Mouse (Mus musculus) cerebellum, adult 18-20 months (tissue): ENCODE results near the gene Gm20388.
A peak's percentile ranks its signal among the peaks of the same experiment; 100 is the strongest.

Experiments
- DNase-seq, 2 experiments: peaks; one replicate each; pipeline ENCODE4 v3.0.0; 2021

Gm20388 gene

DNA sequence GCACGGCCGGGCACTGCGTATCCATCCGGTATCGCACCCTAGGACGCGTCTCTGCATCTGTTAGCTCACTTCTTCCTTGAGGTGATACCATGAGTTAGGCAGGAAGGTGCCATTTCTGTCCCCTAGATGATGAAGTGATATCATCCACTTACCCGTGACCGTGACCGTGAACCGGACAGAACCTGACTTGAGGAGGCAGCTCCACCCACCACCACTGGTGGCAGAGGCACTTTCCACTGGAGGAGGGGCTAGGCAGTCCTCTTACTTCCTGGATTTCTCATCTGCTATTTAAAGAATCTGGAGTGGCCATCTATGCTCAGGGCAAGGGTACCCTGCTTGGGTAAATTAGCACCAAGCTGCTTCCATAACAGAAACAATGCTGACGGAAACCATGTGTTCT, 3432.8 kb downstream of the Gm20388 start:
- no peak for DNase-seq

DNA sequence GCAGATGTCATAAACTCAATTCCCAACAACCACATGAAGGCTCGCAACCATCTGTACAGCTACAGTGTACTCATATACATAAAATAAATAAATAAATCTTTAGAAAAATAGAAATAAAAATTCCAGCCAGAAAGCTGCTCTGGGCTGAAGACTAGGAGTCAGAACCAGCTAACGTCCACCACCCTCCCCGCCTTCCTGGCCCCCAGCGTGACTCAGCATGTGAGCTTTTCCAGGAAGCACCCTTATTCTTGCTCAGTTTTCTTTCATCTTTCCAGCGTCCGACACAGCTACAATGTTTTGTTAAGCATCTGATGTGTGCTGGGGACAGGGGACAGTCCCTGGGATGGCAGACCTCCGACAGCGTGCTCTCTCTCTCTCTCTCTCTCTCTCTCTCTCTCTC, 3434.5 kb downstream of the Gm20388 start:
- no peak for DNase-seq

DNA sequence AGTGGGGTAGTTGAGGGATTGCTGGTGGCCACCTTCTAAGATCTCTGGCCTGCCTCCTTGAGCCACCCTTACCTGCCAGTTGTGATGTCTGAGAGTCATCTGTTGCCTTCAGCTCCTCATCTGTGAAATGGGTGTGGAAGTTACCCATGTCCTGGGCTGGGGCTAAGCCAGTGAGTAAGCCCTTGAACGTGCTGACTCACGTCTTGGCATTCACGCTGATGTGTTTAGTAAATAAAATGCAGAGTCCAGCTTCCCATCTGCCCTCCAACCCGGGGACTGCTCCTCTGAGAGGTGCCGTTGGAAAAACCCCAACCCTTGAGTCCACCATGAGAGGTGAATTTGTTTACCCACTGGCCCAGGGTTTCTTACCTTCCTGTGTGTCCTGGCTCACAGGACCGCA, 3435.2 kb downstream of the Gm20388 start:
- DNase-seq, result no peak

DNA sequence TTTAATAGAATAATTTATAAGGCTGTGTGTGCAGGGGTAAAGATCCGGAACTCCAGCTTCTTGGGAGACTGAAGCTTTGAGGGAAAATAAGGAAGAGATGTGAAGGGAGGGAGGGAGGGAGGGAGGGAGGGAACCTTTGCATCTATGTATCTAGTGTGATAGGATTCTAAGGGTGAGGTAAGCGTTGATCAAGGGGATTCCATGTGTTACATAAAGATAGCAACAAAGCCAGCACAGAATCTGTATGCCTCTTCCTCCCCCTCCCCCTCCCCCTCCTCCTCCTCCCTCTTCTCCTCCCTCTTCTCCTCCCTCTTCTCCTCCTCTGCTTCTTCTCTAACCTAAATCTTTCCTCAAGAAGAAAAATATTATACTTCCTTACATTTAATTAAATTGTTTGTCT, 3436.7 kb downstream of the Gm20388 start:
- DNase-seq, result no peak

DNA sequence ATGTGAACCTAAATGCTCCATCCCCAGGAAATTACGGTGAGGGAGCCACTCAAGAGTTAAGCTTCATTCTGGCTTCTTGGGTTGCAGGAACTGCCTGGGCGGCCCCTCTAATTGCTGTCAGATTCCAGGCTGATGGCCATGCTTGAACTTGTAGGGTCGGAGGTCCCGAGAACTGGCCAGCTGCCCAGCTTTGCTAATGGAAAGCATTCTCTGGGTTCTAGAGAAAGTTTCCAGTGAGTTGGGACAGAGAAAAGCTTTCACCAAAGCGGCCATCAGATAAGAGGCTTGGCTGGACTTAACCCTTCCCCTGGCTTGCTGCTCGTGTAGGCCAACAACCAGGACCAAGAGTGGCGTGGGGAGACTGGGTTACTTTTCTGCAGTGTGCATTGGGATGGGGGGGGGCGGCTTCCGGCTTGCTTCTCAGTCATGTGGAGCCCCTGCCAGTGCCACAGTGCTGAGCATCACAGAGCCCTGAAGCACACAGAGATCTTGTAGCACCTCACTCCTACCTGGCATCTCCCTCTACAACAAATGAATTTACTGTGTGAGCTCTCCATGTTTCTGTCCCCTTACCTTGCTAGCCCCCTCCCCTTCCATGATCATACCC, 3437.7 kb downstream of the Gm20388 start:
- no peak for DNase-seq

DNA sequence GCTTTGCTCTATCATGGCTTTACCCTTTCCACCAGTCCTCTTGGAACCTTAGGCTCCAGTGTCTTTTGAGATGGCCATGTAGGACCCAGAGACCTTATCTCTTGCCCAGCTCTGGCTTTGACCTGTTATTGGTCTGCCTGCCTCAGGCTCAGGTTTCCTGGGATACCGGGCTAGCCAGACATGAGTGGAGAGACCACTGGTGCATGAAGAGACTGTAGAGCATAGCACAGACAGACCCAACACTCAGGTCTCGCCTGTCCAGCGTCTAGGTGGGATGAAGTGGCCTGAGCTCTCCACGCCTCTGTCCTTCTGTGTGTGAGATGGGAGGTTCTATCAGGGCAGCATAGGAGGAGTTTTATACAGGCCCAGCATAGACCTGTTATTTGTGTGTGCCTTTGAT, 3438.4 kb downstream of the Gm20388 start:
- DNase-seq, result no peak

DNA sequence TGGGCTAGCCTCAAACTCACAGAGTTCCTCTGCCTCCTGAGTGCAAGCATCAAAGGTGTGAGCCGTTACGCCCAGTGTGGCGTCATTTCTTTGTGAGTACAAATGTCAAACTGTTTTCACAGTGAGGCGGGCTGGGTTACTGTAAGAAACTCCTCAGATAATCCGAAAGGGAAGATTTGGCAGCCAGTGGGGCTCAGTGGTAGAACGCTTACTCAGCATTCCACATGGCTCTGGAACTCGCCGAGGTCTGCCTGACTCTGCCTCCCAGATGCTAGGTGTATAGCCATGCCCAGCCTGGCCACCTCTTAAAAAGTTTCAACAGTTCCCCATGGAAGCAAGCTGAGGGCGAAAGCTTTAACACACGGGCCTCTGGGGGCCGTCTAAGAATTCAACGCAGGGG, 3441.5 kb downstream of the Gm20388 start:
- no peak for DNase-seq

DNA sequence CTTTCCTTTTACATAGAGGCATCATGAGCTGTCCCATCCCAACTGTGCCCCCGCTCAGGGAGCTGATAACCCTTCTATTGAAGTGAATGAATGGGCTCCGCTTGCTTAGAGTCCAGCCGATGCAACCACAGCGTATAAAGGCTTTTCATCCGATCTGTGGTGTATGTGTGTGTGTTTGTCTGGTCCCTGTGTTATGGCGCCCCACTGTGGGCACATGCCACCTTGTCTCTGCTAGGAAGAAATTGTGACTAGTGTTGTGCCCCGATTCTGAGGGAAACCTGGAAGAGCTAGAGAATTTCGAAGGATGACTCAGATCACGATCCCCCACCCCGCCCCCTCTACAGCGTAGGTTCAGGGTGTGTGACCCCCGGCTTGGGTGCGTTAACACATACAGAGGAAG, 3442.1 kb downstream of the Gm20388 start:
- DNase-seq, result peak in 1 of 2 experiments; percentile 29

DNA sequence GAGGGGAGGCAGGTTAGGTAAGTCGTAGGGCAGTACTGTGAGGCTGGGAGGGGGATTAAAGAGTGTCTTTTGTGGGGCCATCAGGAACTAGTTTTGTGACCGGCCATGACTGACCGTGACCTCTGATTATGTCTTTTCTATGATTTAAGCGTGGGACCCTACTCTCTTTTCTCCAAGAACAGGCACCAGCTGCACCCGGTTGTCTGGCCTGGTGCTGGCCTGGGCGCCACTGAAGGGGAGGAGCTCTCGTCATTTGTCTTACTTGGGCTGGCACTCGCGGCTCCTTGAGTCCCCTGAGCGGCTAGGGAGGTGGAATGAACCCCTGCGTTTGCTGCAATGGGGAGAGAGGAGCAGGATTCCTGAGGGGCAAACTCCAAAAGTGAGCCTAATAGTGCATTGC, 3442.6 kb downstream of the Gm20388 start:
- DNase-seq, result no peak

DNA sequence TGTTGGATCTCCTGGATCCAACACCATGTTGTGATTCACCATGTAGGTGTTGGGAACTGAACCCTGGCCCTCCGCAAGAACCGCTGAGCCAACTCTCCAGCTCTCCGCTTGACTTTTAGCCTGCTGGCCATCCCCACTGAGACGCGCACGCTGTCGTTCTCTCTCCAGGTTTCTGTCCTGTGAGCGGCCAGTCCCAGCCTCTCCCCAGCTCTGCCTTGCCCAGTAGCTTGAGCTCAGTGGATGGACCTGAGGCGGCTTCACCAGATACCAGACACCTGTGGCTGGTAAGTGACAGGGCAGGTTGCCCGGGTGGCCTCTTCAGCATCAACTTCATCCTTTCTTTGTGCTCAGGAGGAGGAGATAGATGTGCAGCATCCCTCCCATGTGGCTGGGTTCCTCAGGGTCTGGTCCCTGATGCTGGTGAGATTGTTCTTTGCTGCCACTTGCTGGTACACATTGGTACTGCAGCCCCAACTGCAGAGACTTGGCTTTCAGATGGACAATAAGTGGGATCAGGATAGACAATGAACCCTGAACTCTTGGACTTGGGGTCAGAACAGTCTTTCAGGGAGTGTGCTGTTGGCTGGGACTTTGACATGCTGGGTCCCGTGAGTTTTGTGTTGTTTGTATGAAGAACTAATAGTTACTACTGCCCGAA, 3450.6 kb downstream of the Gm20388 start:
- DNase-seq, result peak; percentile 79 to 88

DNA sequence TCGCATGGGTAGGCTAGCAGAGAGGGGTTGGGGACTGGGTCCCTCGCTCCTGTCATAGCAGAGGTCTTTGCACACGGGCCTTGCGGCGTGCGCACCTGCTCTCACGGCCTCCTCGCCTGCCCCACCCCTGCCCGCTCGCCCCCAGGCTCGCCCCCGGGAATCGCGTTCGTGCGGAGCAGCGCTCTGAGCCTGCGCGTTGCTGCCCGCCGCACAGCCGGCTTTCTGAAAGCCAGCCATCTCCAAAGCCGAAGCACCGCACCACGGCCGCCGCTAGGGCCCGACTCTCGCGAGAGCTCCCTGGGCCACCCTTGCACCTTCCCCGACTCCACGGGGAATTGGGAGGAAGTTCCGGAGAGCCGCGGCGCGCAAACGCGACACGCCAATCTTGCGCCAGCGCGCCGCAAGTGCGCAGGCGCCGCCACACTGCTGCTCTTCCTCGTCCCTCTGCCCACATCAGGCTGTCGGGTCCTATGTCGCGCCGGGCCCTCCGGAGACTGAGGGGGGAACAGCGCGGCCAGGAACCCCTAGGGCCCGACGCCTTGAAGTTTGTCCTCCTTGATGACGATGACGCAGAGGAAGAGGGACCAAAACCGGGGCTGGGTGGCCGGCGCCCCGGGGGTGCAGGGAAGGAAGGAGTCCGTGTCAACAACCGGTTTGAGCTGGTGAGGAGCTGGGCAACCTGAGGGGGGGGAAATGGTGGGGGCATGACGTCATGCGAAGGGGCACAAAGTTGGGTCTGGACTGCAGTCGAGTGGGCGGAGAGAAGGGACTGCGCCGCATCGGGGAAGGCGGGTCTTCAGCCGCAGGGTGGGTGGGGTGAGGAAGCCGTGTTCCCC, 3463.0 kb downstream of the Gm20388 start, which contains the start of gene Tcf25:
TSS of gene Tcf25 (plus strand) at position 351 of the 836 bp plus-strand sequence.
- peak; percentile 96 for DNase-seq

DNA sequence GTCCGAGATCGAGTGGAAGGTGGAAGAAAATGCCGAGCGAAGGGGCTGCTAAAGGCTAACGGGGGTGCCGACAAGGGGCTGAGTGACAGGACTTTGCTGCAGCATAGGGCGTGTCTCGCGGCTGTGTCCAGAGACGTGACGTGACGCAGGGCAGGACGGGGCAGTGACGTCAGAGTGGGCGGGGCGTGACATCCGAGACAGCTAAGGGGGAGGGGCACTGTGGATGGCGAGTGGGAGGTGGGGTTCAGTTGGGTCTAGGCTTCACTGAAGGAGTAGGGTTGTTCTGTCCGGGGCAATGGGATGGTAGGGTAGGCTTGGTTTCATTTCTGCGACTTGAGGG, 3463.6 kb downstream of the Gm20388 start:
- peak; percentile 94 to 95 for DNase-seq

DNA sequence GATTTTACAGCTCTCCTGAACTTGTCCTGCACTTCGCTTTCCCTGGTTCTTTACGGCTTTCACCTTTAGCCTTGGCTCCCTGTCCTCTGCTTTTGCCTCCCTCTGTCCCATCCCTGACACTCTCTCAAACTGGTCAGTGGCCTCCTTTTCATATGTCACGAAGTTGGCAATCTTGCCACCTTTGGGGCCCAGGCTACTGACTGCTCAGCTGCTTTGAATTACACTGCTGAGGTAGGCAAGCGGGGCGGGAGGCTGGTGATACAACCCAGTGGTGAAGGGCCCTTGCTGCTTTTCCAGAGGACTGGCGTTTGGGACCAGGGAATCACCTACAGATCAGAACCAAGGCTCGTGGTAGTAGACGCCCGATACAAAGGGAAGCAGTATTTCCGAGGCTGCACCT, 3465.1 kb downstream of the Gm20388 start:
- DNase-seq, result peak; percentile 18 to 27

DNA sequence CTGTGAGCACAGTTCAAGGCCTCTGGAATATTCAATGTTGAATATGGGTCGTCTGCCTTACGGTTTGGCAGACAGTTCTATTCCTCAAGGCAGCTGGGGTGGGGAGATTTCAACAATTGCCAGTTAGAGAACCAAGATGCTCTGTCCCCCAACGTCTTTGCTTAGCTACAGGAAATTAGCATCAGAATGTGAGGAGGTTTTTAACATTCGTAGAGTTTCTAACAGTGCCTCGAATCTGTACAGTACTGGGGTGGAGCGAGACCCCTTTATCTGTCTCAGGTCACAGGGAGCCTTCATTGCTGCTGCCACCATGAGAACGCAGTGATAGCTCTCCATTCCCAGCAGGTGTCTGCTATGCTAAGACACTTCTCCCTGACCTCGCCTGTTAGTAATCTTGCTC, 3465.5 kb downstream of the Gm20388 start:
- DNase-seq, result no peak

DNA sequence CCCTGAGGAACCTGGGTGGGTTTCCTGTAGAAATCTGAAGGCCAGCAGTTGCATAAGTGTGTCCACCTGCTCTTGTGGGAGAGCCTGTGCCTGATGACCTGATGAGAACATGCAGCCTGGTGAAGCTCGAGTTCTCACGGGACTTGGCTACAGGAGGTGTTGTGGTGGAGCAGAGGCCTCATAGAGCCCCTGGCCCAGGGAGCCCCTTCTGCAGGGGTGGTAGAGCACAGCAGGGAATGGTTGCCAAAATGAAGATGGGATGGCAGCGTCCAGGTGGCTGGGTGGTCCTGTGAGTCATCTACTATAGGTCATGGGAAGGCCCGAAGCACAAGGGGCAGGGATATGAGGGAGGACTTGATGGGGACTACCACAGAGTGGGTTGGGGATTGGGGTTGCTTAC, 3471.1 kb downstream of the Gm20388 start:
- DNase-seq, result no peak

DNA sequence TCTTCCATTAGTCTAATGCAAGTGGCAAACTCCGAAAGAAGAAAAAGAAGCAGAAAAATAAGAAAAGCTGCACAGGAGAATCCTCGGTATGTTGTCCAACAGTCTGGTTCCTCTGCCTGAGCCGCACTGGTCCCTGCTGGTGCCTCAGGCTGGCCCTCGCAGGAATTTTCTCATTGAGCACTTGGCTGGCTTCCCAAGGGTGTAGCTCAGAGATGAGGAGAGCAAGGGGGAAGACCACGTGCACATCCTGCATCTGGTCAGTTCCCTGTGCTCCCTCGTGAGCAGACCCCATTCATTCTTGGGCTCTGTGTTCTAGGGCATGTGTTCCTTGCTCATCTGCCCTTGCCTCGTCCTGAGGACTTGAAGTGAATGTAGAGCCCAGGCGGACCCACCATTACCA, 3471.9 kb downstream of the Gm20388 start:
- peak in 1 of 2 experiments; percentile 35 for DNase-seq

DNA sequence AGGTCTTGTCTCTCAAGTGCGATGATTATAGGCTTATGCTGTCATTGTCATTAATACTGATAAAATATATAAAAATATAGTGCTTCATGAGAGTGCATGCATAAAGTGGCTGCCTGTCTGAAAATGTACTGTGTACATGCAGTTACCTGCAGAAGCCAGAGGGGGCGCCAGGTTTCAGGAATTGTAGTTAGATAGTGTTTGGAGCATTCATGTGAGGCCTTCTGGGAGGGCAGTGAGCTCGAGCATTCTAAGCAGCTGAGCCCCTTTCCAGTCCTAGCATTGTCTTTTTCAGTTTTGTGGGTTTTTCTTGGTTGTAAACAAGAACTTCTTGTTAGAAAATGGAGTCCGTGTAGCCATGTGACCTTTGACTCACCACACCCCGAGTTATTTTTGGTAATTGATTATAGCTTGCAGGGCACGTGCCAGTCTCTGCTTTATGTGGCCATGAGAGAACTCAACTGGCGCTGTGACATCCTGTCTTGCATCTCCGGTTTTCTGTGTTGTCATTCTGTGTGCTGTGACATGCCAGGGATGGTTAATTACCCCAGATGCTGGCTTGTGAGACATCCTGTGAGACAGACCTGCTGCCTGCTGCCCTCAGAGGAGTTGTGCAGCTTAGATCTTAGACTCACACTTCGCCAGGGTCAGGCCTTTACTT, 3474.4 kb downstream of the Gm20388 start:
- DNase-seq, result peak; percentile 33 to 35

DNA sequence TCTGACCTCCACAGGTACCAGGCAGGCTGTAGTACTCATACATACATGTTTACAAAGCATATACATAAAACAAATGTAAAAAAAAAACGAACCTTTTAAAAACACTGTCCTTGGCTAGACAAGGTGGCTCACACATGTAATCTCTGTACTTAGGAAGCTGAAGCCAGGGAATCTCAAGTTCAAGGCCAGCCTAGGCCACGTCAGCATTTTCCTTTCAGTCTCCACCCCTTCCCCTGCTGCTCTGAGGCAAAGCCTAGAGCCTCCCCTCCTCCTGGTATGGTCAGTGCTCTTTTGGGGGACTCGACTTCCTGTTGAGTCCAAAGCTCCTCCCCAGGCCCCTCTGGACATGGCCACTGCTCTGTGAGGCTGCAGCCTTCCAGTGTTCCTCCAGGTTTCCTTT, 3476.4 kb downstream of the Gm20388 start:
- no peak for DNase-seq

DNA sequence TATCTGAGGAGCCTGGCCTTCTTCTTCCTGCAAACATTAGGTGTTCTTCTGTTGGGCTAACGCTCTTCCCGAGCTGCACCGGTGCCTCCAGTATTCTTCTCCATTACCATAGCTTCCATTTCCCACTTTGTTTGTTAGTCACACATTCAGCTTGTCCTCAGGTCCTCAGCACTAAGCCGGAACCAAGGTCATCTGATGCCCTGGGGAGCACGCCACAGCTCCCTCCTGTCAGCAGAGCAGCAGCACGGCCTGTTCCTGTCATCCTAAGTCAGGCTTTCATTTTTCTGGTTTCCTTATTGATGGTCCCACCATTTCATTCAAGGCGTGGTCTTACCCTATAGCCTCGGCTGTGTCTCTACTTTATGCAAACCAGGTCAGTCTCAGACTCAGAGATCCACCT, 3477.2 kb downstream of the Gm20388 start:
- DNase-seq, result no peak

DNA sequence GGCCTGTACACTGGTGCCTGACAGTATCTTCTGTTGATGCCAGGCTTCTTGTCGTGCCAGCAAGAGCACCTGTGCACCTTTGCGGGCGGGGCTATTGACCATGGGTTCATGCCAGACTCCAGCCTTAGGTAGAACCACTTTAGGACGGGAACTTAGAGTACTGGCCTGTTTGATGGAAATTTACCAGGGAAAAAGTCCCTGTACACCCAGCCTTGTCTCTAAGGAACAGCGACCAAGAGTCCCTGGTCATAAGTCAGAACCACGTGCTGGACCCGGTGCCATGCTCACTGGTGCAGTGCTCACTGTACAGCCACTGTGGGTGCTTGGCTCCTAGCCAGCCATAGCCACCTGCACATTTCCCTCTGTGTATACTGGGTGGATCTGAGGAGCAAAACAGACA, 3478.4 kb downstream of the Gm20388 start:
- peak; percentile 74 to 75 for DNase-seq

DNA sequence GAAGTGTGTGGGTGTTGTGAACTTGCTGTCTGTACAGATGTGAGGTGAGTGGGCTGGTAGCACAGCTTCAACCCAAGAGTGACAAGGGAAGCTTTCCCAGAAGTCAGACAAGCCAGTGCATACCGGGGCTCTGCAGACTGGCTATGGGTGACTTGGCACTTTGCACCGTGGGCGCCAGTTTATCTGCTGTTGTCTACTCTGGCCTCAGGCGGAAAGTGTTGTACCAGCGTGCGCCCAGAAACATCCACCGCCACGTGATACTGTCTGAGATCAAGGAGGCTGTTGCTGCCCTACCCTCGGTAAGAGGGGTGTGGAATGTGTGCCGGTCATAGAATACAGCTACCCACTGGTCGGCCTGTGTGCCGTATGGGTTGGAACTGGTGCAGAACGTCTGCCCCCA, 3487.7 kb downstream of the Gm20388 start:
- DNase-seq, result no peak

DNA sequence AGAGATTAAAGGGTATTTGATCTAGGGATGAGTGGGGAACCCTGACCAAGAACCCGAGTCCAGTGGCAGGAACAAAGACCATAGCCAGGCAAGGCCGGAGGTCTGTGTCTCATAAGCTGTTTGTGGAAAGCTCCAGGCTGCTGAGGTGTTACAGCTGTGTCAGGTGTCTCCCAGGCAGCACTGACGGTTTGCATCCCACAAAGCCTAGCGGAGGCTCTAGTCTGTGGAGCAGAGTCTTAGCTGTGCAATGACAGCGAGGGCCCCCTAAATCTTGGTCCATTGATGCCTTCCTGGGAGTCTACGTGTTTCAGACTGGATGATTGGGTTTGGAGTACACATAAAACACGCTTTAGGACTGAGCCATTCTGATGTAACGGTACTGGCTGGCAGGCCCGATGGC, 3491.3 kb downstream of the Gm20388 start:
- DNase-seq, result no peak

DNA sequence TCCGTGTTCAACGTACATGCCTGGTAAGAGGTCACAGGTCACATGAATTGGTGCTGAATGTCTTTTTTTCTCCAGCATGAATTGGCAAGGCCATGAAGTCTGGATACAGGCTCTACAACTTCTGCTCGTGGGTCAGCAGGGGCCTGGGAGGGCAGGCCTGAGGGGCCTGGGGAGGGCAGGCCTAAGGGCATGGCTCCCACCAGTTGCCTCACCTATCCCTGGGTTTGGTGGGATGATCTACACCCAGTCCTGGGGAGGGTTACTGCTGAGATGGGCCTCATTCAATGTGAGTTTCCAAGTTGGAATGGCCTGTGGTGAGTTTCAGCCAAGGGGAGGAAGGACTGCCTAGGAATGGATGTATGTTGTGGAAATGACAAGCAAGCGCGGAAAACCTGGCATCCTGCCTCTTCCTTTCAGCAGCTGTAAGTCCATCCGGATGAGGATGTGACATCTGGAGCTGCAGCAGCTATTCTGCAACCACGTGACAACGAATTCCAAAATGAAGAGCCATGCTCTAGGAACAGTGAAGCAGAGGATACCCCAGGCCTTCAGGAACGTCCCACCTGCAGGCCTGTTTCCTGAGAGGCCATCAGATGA, 3492.2 kb downstream of the Gm20388 start:
- DNase-seq, result no peak
